Mouse (Mus musculus) liver, embryonic 14.5 days (tissue): ENCODE measurements around the gene Ttc17.

Source experiments
- CTCF ChIP-seq: IDR thresholded peaks from 2 replicates; pipeline ENCODE4 v1.5.1; 2016; ENCODE audit warnings: antibody characterized with exemption, low read depth, control low read depth
- EP300 ChIP-seq: IDR thresholded peaks from 2 replicates; pipeline ENCODE4 v1.6.1; 2016; ENCODE audit warnings: antibody characterized with exemption, low read depth

GRCm38 (mm10) chr2:94406083-94406957 is at the start of gene Ttc17:
- TF ChIP-seq EP300, result no peak
- no peak for TF ChIP-seq CTCF
